Mouse (Mus musculus) CH12.LX (cell line): ENCODE data around the gene Psmd9. TPM values are rescaled to one million over a fixed set of nuclear protein-coding genes. Genes with fewer than 3 reads are reported as not detected.

ENCODE experiments used
- DNase-seq: peaks from one replicate; pipeline ENCODE4 v3.0.0-alpha.2; 2013; ENCODE audit errors: extremely low read depth
- H3K27ac ChIP-seq: 2 replicates; pipeline ENCODE4 v1.5.1; 2012; ENCODE audit warnings: low read depth, mild to moderate bottlenecking, control low read depth, moderate library complexity; ENCODE audit not compliant: insufficient read depth
- H3K27me3 ChIP-seq: replicated peaks from 2 replicates; pipeline ENCODE3; 2012; ENCODE audit warnings: inconsistent platforms
- H3K36me3 ChIP-seq, 2 experiments: replicated peaks in 1 of 2; 2 replicates each; pipeline versions ENCODE3 to v1.6.1; 2012; ENCODE audit warnings: inconsistent platforms in 1 of 2, low read length in 1 of 2, mild to moderate bottlenecking in 1 of 2, mixed read lengths in 1 of 2, moderate library complexity in 1 of 2; ENCODE audit not compliant: control insufficient read depth in 1 of 2, insufficient read depth in 1 of 2
- H3K4me1 ChIP-seq, 2 experiments: 2 replicates each; pipeline ENCODE4 v1.6.1; 2012; ENCODE audit warnings: inconsistent platforms in 1 of 2, moderate library complexity in 1 of 2; ENCODE audit not compliant: insufficient read depth in 2 of 2, control insufficient read depth in 1 of 2
- H3K4me2 ChIP-seq: 2 replicates; pipeline ENCODE4 v1.6.1; 2012; ENCODE audit warnings: low read depth, mild to moderate bottlenecking, control low read depth; ENCODE audit not compliant: poor library complexity, insufficient read depth, severe bottlenecking
- H3K4me3 ChIP-seq, 3 experiments: fragments of 150-350 bp in 1 of 3; sonication (generic) in 1 of 3; replicated peaks in 1 of 3; 2 replicates each; pipeline versions ENCODE3 to v1.5.1; 2011 to 2012; ENCODE audit warnings: low read depth in 2 of 3, low read length in 2 of 3, mild to moderate bottlenecking in 2 of 3, moderate library complexity in 2 of 3, control low read depth in 1 of 3, improper control_type of control experiment in 1 of 3, inconsistent platforms in 1 of 3, mixed read lengths in 1 of 3; ENCODE audit not compliant: poor library complexity in 1 of 3
- H3K79me2 ChIP-seq: replicated peaks from 2 replicates; pipeline ENCODE4 v1.6.1; 2012; ENCODE audit warnings: mild to moderate bottlenecking, moderate library complexity; ENCODE audit not compliant: control insufficient read depth, poor library complexity, insufficient read depth, severe bottlenecking; ENCODE audit errors: extremely low read depth
- H3K9ac ChIP-seq: 2 replicates; pipeline ENCODE4 v1.6.1; 2012; ENCODE audit warnings: low read depth, mild to moderate bottlenecking, control low read depth, moderate library complexity; ENCODE audit not compliant: insufficient read depth
- H3K9me3 ChIP-seq: replicated peaks from 2 replicates; pipeline ENCODE3; 2012; ENCODE audit warnings: low read length, inconsistent platforms, mixed read lengths
- BHLHE40 ChIP-seq: IDR thresholded peaks from 2 replicates; pipeline ENCODE4 v1.6.1; 2011; ENCODE audit warnings: mild to moderate bottlenecking, low read depth, low read length, improper control_type of control experiment
- CTCF ChIP-seq, 2 experiments: IDR thresholded peaks in 1 of 2; conservative IDR thresholded peaks in 1 of 2; 2 replicates each; pipeline ENCODE4 v1.5.1; 2011 to 2012; ENCODE audit warnings: low read depth in 2 of 2, low read length in 2 of 2, improper control_type of control experiment in 1 of 2, inconsistent platforms in 1 of 2, mild to moderate bottlenecking in 1 of 2, moderate library complexity in 1 of 2
- ELF1 ChIP-seq: IDR thresholded peaks from 2 replicates; pipeline ENCODE4 v1.6.1; 2014; ENCODE audit warnings: low read depth, mild to moderate bottlenecking, inconsistent platforms, low read length, improper control_type of control experiment
- EP300 ChIP-seq: IDR thresholded peaks from 2 replicates; pipeline ENCODE4 v1.6.1; 2011; ENCODE audit warnings: low read length, improper control_type of control experiment
- ETS1 ChIP-seq: conservative IDR thresholded peaks from 2 replicates; pipeline ENCODE4 v1.6.1; 2012; ENCODE audit warnings: low read depth, mild to moderate bottlenecking, inconsistent platforms, low read length, improper control_type of control experiment, moderate library complexity
- HCFC1 ChIP-seq: IDR thresholded peaks from 2 replicates; pipeline ENCODE4 v1.6.1; 2012; ENCODE audit warnings: low read depth, mild to moderate bottlenecking, inconsistent platforms, low read length, improper control_type of control experiment
- IRF4 ChIP-seq: IDR thresholded peaks from 2 replicates; pipeline ENCODE4 v1.6.1; 2014; ENCODE audit warnings: low read depth, mild to moderate bottlenecking, inconsistent platforms, low read length, improper control_type of control experiment
- JUND ChIP-seq: conservative IDR thresholded peaks from 2 replicates; pipeline ENCODE4 v1.6.1; 2011; ENCODE audit warnings: low read depth, low read length, improper control_type of control experiment
- MAX ChIP-seq: IDR thresholded peaks from 2 replicates; pipeline ENCODE4 v1.6.1; 2011; ENCODE audit warnings: low read length, improper control_type of control experiment
- MAZ ChIP-seq: IDR thresholded peaks from 2 replicates; pipeline ENCODE4 v1.6.1; 2012; ENCODE audit warnings: low read depth, mild to moderate bottlenecking, inconsistent platforms, low read length, improper control_type of control experiment, moderate library complexity
- MYC ChIP-seq: IDR thresholded peaks from 2 replicates; pipeline ENCODE4 v1.6.1; 2011; ENCODE audit warnings: low read depth, mild to moderate bottlenecking, improper control_type of control experiment, low read length
- POLR2AphosphoS2 ChIP-seq: IDR thresholded peaks from 2 replicates; pipeline ENCODE4 v1.6.1; 2011; ENCODE audit warnings: low read depth, low read length, improper control_type of control experiment
- RAD21 ChIP-seq: IDR thresholded peaks from 2 replicates; pipeline ENCODE4 v1.6.1; 2011; ENCODE audit warnings: low read depth, mild to moderate bottlenecking, low read length, improper control_type of control experiment, moderate library complexity
- SIN3A ChIP-seq: IDR thresholded peaks from 2 replicates; pipeline ENCODE4 v1.6.1; 2012; ENCODE audit warnings: low read length, improper control_type of control experiment, inconsistent platforms
- USF1 ChIP-seq: IDR thresholded peaks from 2 replicates; pipeline ENCODE4 v1.6.1; 2014; ENCODE audit warnings: low read depth, mild to moderate bottlenecking, inconsistent platforms, low read length, improper control_type of control experiment
- ZC3H11A ChIP-seq: IDR thresholded peaks from 2 replicates; pipeline ENCODE4 v1.6.1; 2012; ENCODE audit warnings: low read depth, mild to moderate bottlenecking, inconsistent platforms, low read length, improper control_type of control experiment
- ZNF384 ChIP-seq: IDR thresholded peaks from 2 replicates; pipeline ENCODE4 v1.6.1; 2012; ENCODE audit warnings: low read depth, low read length, improper control_type of control experiment, inconsistent platforms
- dilution Hi-C: fragments of 300-500 bp; cut with MboI; formaldehyde crosslinking; loops from 2 replicates; pipeline ENCODE4 v1.14.3; 2020; ENCODE audit warnings: low sequenced_read_pairs; ENCODE audit not compliant: extremely low pct_unique_long_range_greater_than_20kb, extremely low pct_ligation_motif_present
- in situ Hi-C: fragments of 300-500 bp; cut with MboI; formaldehyde crosslinking; loops from 3 replicates; pipeline ENCODE4 v1.14.3; 2019; ENCODE audit warnings: low sequenced_read_pairs, low pct_ligation_motif_present, low pct_unique_long_range_greater_than_20kb, mixed read lengths
- polyA plus RNA-seq: library from polyadenylated mRNA; unstranded; fragments of >175 nt; gene quantifications from 2 replicates; pipeline ENCODE4 v1.2.1, GENCODE M21; 2012; ENCODE audit warnings: low read depth; ENCODE audit not compliant: insufficient read length
- total RNA-seq, 2 experiments: library from RNA; depleted of rRNA; stranded (reverse); fragments of 300-350 nt in 1 of 2; fragments of >200 nt in 1 of 2; gene quantifications; 2 replicates each; pipeline ENCODE4 v1.2.3; 2012 to 2014

Psmd9 gene
- total RNA-seq (2012; rRNA removed) (35.5 and 37.9 TPM in 2 replicates), total RNA-seq (2014; rRNA removed) (28.6 and 30.8 TPM in 2 replicates), polyA plus RNA-seq (38.0 and 46.2 TPM in 2 replicates)

- dilution Hi-C loops (no loop called here), in situ Hi-C loops (no loop called here)
- no peak for DNase-seq
- H3K27ac ChIP-seq, result no peak within 1 kb of the TSS
- H3K4me1 ChIP-seq, result peaks cover 0 to 18% of the 10 kb centered on the region in 2 experiments; a peak in 3 of 4 replicates
- H3K27me3 ChIP-seq, result no peaks in the 10 kb centered on the region
- TF ChIP-seq POLR2AphosphoS2 (no peak), MAX (no peak), BHLHE40 (no peak), MYC (no peak), ZNF384 (no peak), CTCF (conservative IDR thresholded peaks at IDR 0.05 in 1 of 2, IDR thresholded peaks at IDR 0.05 in 1 of 2; ENCODE audit: low read depth in 2 of 2, low read length in 2 of 2) (no peak), MAZ (no peak), HCFC1 (no peak), EP300 (no peak), IRF4 (no peak), JUND (no peak), RAD21 (no peak), USF1 (no peak), ETS1 (no peak), SIN3A (no peak), ZC3H11A (no peak)
- H3K4me3 ChIP-seq, result no peak within 1 kb of the TSS
- H3K9me3 ChIP-seq, result no peaks in the 10 kb centered on the region
- no peak within 1 kb of the TSS for H3K4me2 ChIP-seq
- H3K9ac ChIP-seq, result no peak within 1 kb of the TSS
- H3K79me2 ChIP-seq, result no peaks in the 10 kb centered on the region
- H3K36me3 ChIP-seq, result peaks cover 18 to 37% of the 10 kb centered on the region in 2 experiments
Observed at GRCm38 (mm10) chr5:123169284-123169683, at the start of gene Psmd9. Psmd9 (plus strand) TSS chr5:123169413.

GRCm38 (mm10) chr5:123120624-123121215 is 48.5 kb upstream of the Psmd9 start:
- no peak for TF ChIP-seq ELF1
- H3K36me3 ChIP-seq, result peaks cover 57 to 84% of the 10 kb centered on the region in 2 experiments
- H3K9me3 ChIP-seq, result peaks cover 11% of the 10 kb centered on the region
- no peaks in the 10 kb centered on the region for H3K27me3 ChIP-seq
- no peak overlapping the region for H3K9ac ChIP-seq
- no peak for DNase-seq
- no peak overlapping the region for H3K4me3 ChIP-seq
- H3K27ac ChIP-seq, result no peak overlapping the region
- H3K4me2 ChIP-seq, result no peak overlapping the region
- dilution Hi-C loops (no loop called here), in situ Hi-C loops (no loop called here)
- H3K79me2 ChIP-seq, result peaks cover 20% of the 10 kb centered on the region
- H3K4me1 ChIP-seq, result peaks cover 0 to 18% of the 10 kb centered on the region in 2 experiments; a peak in 2 of 4 replicates
